ENCODE assay signal across 26 mouse cellular contexts in genomic region chr4:76385818-76386217, GRCm38 (mm10).
A peak's percentile ranks its signal among the peaks of the same experiment; 100 is the strongest.
DNase-seq lines count a peak whose midpoint lies in the region; ATAC-seq lines count a peak whose summit lies in the region.
"Had no signal": no experiment of that assay in that cellular context is flagged by ENCODE, and none has a peak within 500 bp of the region (broad histone marks: within the 10 kb centered on the region; RNA-seq: fewer than 3 reads in every experiment).

No protein-coding gene starts in this region.

- no peaks in the 10 kb centered on the region for H3K36me3 ChIP-seq in heart, embryonic 11.5 days (ENCODE audit: control insufficient read depth, insufficient read depth, low read length)
- H3K36me3 ChIP-seq: forebrain, embryonic 10.5 days; heart, embryonic 15.5 days; hindbrain, embryonic 13.5 days; limb, embryonic 15.5 days; midbrain, embryonic 15.5 days had no signal

- H3K4me2 ChIP-seq in heart, embryonic 11.5 days, result no peak overlapping the region
- H3K4me2 ChIP-seq: heart, embryonic 15.5 days; hindbrain, embryonic 13.5 days; limb, embryonic 15.5 days; lung, embryonic 14.5 days; midbrain, embryonic 15.5 days had no signal

- no peak for ATAC-seq in heart, embryonic 11.5 days (replicated peaks; ENCODE audit: insufficient number of reproducible peaks, low FRiP score, low TSS enrichment)
- ATAC-seq: CD4-positive, CD25-positive, alpha-beta regulatory T cell, adult 4 months; forebrain, embryonic 16.5 days; midbrain, embryonic 15.5 days had no signal

- H3K9me3 ChIP-seq in heart, embryonic 11.5 days (replicated peaks; ENCODE audit: control insufficient read depth, low read length), result no peaks in the 10 kb centered on the region
- H3K9me3 ChIP-seq: forebrain, embryonic 10.5 days; heart, embryonic 15.5 days; hindbrain, embryonic 13.5 days; limb, embryonic 15.5 days; midbrain, embryonic 15.5 days had no signal

- peak; percentile 44 to 75 for DNase-seq in frontal cortex, adult 2 months (ENCODE audit: extremely low spot score in 1 of 2, low spot score in 1 of 2)
- DNase-seq in frontal cortex, postnatal 14 days (ENCODE audit: low spot score in 2 of 2), result no peak
- peak; percentile 18 to 26 for DNase-seq in left cerebral cortex, adult 18-20 months (ENCODE audit: low spot score in 2 of 2)
- DNase-seq in left cerebral cortex, postnatal 10 days (ENCODE audit: extremely low spot score in 1 of 2, low spot score in 2 of 2), result no peak
- DNase-seq in brain, adult 2 months (ENCODE audit: low read depth, low spot score), result peak; percentile 86
- DNase-seq in right cerebral cortex, postnatal 25 days, result peak; percentile 38
- DNase-seq: cerebellum, adult 18-20 months; cerebellum, postnatal 14 days; gastrocnemius, adult 2 months; heart, postnatal 36 days; kidney, adult 11 months; kidney, postnatal 10 days; lung, embryonic 14.5 days; lung, postnatal 4 days; thymus, adult 2 months had no signal

- H3K27me3 ChIP-seq in heart, embryonic 11.5 days (ENCODE audit: control insufficient read depth, insufficient read depth, low read length), result no peaks in the 10 kb centered on the region
- H3K27me3 ChIP-seq: heart, embryonic 15.5 days; hindbrain, embryonic 13.5 days; limb, embryonic 15.5 days; midbrain, embryonic 15.5 days had no signal

- H3K4me1 ChIP-seq in heart, embryonic 11.5 days (ENCODE audit: control insufficient read depth, insufficient read depth, low read length), result no peaks in the 10 kb centered on the region; the same call in 1 of the 2 replicates
- H3K4me1 ChIP-seq: limb, embryonic 15.5 days; midbrain, embryonic 15.5 days had no signal

- no peak overlapping the region for H3K9ac ChIP-seq in heart, embryonic 11.5 days (ENCODE audit: low read depth, low read length)
- H3K9ac ChIP-seq: heart, embryonic 15.5 days; hindbrain, embryonic 13.5 days; limb, embryonic 15.5 days; liver, embryonic 14.5 days; lung, embryonic 14.5 days; midbrain, embryonic 15.5 days had no signal

- no peak overlapping the region for H3K4me3 ChIP-seq in heart, embryonic 11.5 days (ENCODE audit: low read depth, low read length)
- H3K4me3 ChIP-seq: forebrain, embryonic 10.5 days; gastrocnemius, adult 2 months; heart, embryonic 15.5 days; hindbrain, embryonic 13.5 days; layer of hippocampus, adult 2 months; limb, embryonic 15.5 days; midbrain, embryonic 15.5 days; myocyte had no signal

- intact Hi-C loops in left cerebral cortex, postnatal 10 days (cut with DNase I), result no loop called here

- WGBS in heart, embryonic 11.5 days (ENCODE audit: insufficient replicate concordance), result 91% methylated on average over 5 of the region's 5 CpGs

- no peak overlapping the region for H3K27ac ChIP-seq in heart, embryonic 11.5 days (ENCODE audit: low read depth, low read length)
- H3K27ac ChIP-seq: forebrain, embryonic 10.5 days; gastrocnemius, adult 2 months; heart, embryonic 15.5 days; hindbrain, embryonic 13.5 days; layer of hippocampus, adult 2 months; limb, embryonic 15.5 days; liver, embryonic 14.5 days; midbrain, embryonic 15.5 days had no signal

Comparison
In these comparisons a context has a peak if more than half of its experiments do, and no peak if none do; other contexts are left out.
1. DNase-seq: peak in frontal cortex, adult 2 months (2 of 2), left cerebral cortex, adult 18-20 months (2 of 2), brain, adult 2 months (single experiment) and right cerebral cortex, postnatal 25 days (single experiment); none in frontal cortex, postnatal 14 days (0 of 2) and left cerebral cortex, postnatal 10 days (0 of 2).